Mouse (Mus musculus) lung, adult 2 months (tissue): ENCODE measurements at regions not wholly inside any gene's neighbourhood (a gene's known extent, or its start where the extent isn't known, plus 50 kb on each side); places are given as distances from the start of the nearest gene placed in this dataset.
"Not testable (repeated sequence)": the region's sequence is repeated elsewhere in the genome, so short reads cannot be mapped to it uniquely, and the experiment has no call there.

Experiments used
- CTCF ChIP-seq: fragments of 200-500 bp; IDR thresholded peaks from 2 replicates; pipeline ENCODE4 v1.5.1; 2011; ENCODE audit warnings: mild to moderate bottlenecking, low read length, control low read depth; ENCODE audit not compliant: insufficient read depth
- POLR2A ChIP-seq: fragments of 200-500 bp; IDR thresholded peaks from 2 replicates; pipeline ENCODE4 v1.6.1; 2011; ENCODE audit warnings: low read depth, mild to moderate bottlenecking, control low read depth, low read length, borderline replicate concordance; ENCODE audit errors: extremely low read depth

DNA sequence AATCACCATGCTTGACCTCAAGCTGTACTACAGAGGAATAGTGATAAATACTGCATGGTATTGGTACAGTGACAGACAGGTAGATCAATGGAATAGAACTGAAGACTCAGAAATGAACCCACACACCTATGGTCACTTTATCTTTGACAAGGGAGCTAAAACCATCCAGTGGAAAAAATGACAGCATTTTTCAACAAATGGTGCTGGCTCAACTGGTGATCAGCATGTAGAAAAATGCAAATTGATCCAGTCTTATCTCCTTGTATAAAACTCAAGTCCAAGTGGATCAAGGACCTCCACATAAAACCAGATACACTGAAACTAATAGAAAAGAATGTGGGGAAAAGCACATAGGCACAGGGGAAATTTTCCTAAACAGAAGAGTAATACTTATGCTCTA lies 159.9 kb upstream of the Tet2 start:
- not testable (repeated sequence) for TF ChIP-seq CTCF, POLR2A
